Mouse (Mus musculus) embryo, embryonic 10 days (tissue): ENCODE data around the gene B3galt4.
"Not testable (repeated sequence)": the region's sequence is repeated elsewhere in the genome, so short reads cannot be mapped to it uniquely, and the experiment has no call there.

Experiments
- DNase-seq: peaks from one replicate; pipeline ENCODE4 v3.0.0-alpha.2; 2015; ENCODE audit warnings: low spot score

Gene B3galt4

GRCm38 (mm10) chr17:33968489-33968888 lies 17.2 kb upstream of the B3galt4 start:
- peak; percentile 95 for DNase-seq

- no peak for DNase-seq
These were observed 14.7 kb upstream of the B3galt4 start for GRCm38 (mm10) chr17:33965846-33966550.

GRCm38 (mm10) chr17:33965082-33965845 lies 14.0 kb upstream of the B3galt4 start:
- DNase-seq = no peak

GRCm38 (mm10) chr17:33962876-33963275 lies 11.6 kb upstream of the B3galt4 start:
- DNase-seq = no peak

- DNase-seq = no peak
These were observed 8.7 kb upstream of the B3galt4 start for GRCm38 (mm10) chr17:33959948-33960347.

- DNase-seq = no peak
These were observed 7.8 kb upstream of the B3galt4 start for GRCm38 (mm10) chr17:33959135-33959534.

- no peak for DNase-seq
These were observed 7.2 kb upstream of the B3galt4 start for GRCm38 (mm10) chr17:33958451-33958850.

- no peak for DNase-seq
These were observed 6.2 kb upstream of the B3galt4 start for GRCm38 (mm10) chr17:33957493-33957892.

GRCm38 (mm10) chr17:33956336-33956735 lies 5.0 kb upstream of the B3galt4 start:
- no peak for DNase-seq

GRCm38 (mm10) chr17:33955555-33956214 lies 4.4 kb upstream of the B3galt4 start, which contains the start of the genes Vps52 and Rps18:
Gene Vps52, plus strand, starts transcription at chr17:33955812.
Gene Rps18, minus strand, starts transcription at chr17:33956001.
- peak; percentile 96 for DNase-seq

GRCm38 (mm10) chr17:33954646-33955554 lies 3.6 kb upstream of the B3galt4 start:
- DNase-seq = peak; percentile 28

- no peak for DNase-seq
These were observed 2.8 kb upstream of the B3galt4 start for GRCm38 (mm10) chr17:33953961-33954565.

GRCm38 (mm10) chr17:33953310-33953709 lies 2.0 kb upstream of the B3galt4 start:
- no peak for DNase-seq

- no peak for DNase-seq
These were observed 1.6 kb upstream of the B3galt4 start for GRCm38 (mm10) chr17:33952879-33953278.

- not testable (repeated sequence) for DNase-seq
These were observed 727 bp upstream of the B3galt4 start for GRCm38 (mm10) chr17:33952015-33952414.

GRCm38 (mm10) chr17:33950131-33950625 lies 1.1 kb downstream of the B3galt4 start:
- DNase-seq = no peak

- DNase-seq = no peak
These were observed 2.3 kb downstream of the B3galt4 start for GRCm38 (mm10) chr17:33948905-33949537.

- DNase-seq = no peak
These were observed 3.0 kb downstream of the B3galt4 start for GRCm38 (mm10) chr17:33948090-33948904.

GRCm38 (mm10) chr17:33947430-33948089 lies 3.7 kb downstream of the B3galt4 start:
- no peak for DNase-seq
